Mouse (Mus musculus): ENCODE results near the gene Slc52a3.

Gene Slc52a3

GRCm38 (mm10) chr2:152048003-152048980 is 52.0 kb downstream of the Slc52a3 start:
- DNase-seq (ENCODE audit: low spot score) = no peak

- no peak for DNase-seq (ENCODE audit: low spot score)
These were observed 52.7 kb downstream of the Slc52a3 start for GRCm38 (mm10) chr2:152048981-152049441.

DNA sequence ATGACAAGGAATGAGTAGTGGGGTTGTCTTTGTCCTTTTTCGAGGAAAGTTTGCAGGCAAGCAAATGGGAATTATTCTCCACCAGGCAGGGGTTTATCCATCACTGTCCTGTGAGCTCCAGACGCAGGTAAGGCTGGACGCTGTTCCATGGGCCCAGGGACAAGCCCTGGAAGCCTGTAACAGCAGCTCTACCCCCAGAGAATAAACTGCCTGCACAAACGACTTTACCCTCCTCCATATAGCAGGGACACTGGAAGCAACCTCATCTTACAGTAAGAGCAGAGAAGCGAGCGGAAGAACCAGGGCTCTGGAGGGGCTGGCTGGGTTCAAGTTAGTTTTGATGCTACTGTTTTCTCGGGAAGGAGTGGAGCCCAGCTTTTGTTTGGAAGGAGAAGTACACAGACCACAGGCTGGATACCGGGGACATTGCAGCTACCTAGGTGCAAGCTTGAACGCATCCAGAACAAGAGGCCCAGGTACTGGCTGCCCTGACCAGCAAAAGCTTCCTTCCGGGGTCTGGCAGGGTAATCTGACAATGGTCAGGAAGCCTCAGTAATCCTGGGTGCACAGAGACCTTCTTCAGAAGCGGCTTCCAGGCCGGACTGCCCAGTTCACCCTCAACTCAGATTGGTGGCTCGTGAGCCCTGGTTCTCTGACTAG is 53.4 kb downstream of the Slc52a3 start:
- no peak for DNase-seq (ENCODE audit: low spot score)

DNA sequence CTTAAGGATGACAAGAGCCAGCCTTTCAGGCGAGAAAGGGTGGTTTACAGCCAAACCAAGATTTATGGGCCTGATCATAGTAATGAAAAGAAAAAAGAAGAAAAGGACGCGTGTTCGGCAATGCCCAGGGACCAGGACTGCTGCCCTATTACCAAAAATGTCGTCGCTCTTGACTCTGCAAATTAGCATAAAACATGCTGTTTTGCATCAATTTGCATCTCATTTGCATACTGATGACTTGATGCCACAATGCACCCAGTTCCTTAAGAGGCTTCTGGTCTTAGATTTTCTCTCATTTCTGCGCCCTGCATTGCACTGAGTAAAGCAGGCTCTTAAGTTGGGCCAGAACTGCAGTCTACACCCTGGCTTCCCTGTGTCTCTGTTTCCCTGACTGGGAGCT is 54.0 kb downstream of the Slc52a3 start:
- no peak for DNase-seq (ENCODE audit: low spot score)

DNA sequence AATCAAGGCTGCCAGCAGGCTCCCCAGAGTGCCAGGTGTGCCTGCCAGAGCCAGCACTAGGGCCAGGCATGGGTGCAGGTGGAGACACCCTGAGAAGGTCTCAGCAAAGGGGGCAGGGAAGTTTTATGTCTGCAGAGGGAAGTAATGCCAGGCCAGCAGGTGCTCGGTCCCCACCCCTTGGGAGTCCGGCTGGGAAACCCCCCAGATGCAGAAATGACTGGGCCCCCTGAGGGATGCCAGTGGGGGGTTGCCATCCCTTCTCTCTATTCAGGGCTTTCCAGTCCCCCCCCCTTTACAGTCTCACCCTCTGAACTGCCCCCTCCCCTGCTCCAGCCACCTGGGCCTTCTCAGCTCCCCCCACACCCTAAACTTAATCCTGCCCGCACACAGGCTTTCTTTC is 55.7 kb downstream of the Slc52a3 start:
- DNase-seq (ENCODE audit: low spot score) = no peak

GRCm38 (mm10) chr2:152055406-152055805 is 59.1 kb downstream of the Slc52a3 start:
- no peak for DNase-seq (ENCODE audit: low spot score)

GRCm38 (mm10) chr2:152056368-152057251 is 60.3 kb downstream of the Slc52a3 start:
- peak; percentile 45 for DNase-seq (ENCODE audit: low spot score)

DNA sequence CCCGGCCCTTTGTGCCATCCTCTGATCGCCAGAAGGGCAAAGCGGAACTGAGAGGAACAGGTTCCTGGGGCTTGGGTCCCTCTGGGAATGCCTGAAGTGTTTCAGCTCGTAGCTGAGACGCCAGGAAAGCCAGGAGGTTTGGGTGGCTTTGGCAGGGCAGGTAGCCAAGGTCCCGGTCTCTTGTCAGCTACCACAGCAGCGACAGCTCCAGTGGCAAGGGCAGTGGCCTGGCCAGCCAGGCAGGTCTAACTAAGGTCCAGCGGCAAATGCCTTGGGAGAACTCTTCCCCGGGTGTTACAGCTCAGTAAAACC is 60.9 kb downstream of the Slc52a3 start:
- no peak for DNase-seq (ENCODE audit: low spot score)
